Mouse (Mus musculus) myocyte (in vitro differentiated cells): ENCODE results near the gene Pknox2. TPM values are rescaled to one million over a fixed set of nuclear protein-coding genes. Genes with fewer than 3 reads are reported as not detected.

Source experiments
- H3K27me3 ChIP-seq: one replicate; pipeline ENCODE4 v1.6.1; 2011; ENCODE audit not compliant: control insufficient read depth, insufficient read depth, insufficient read length
- H3K36me3 ChIP-seq: one replicate; pipeline ENCODE4 v1.6.1; 2011; ENCODE audit not compliant: control insufficient read depth, insufficient read depth
- H3K4me2 ChIP-seq: one replicate; pipeline ENCODE4 v1.6.1; 2011; ENCODE audit warnings: low read depth, control low read depth
- H3K4me3 ChIP-seq: one replicate; pipeline ENCODE4 v1.5.1; 2011; ENCODE audit warnings: mild to moderate bottlenecking, control low read depth, moderate library complexity
- H3K79me2 ChIP-seq: one replicate; pipeline ENCODE4 v1.6.1; 2011; ENCODE audit not compliant: control insufficient read depth, insufficient read depth
- H3ac ChIP-seq: one replicate; pipeline ENCODE4 v1.6.1; 2011; ENCODE audit not compliant: control insufficient read depth, insufficient read length
- CEBPB ChIP-seq: IDR thresholded peaks from 2 replicates; pipeline ENCODE4 v1.6.1; 2011; ENCODE audit warnings: mild to moderate bottlenecking, moderate library complexity; ENCODE audit not compliant: poor library complexity, insufficient read depth, severe bottlenecking
- E2F4 ChIP-seq: IDR thresholded peaks from one replicate; pipeline ENCODE4 v1.6.1; 2011; ENCODE audit warnings: mild to moderate bottlenecking, control low read depth, moderate library complexity; ENCODE audit not compliant: insufficient read depth
- MAX ChIP-seq: IDR thresholded peaks from one replicate; pipeline ENCODE4 v1.6.1; 2011; ENCODE audit warnings: low read depth, mild to moderate bottlenecking, control low read depth
- MYOD1 ChIP-seq, 3 experiments: IDR thresholded peaks; one replicate each; pipeline ENCODE4 v1.6.1; 2011; ENCODE audit warnings: control low read depth in 2 of 3, low read depth in 2 of 3, mild to moderate bottlenecking in 2 of 3, moderate library complexity in 1 of 3; ENCODE audit not compliant: insufficient read length in 2 of 3, control insufficient read depth in 1 of 3
- MYOG ChIP-seq, 3 experiments: IDR thresholded peaks; one replicate each; pipeline ENCODE4 v1.6.1; 2011; ENCODE audit warnings: control low read depth in 2 of 3, low read depth in 2 of 3, mild to moderate bottlenecking in 2 of 3; ENCODE audit not compliant: insufficient read length in 2 of 3, control insufficient read depth in 1 of 3, insufficient read depth in 1 of 3
- POLR2A ChIP-seq: IDR thresholded peaks from one replicate; pipeline ENCODE4 v1.6.1; 2011; ENCODE audit warnings: low read depth, mild to moderate bottlenecking, control low read depth, moderate library complexity; ENCODE audit not compliant: insufficient read length
- POLR2AphosphoS2 ChIP-seq: IDR thresholded peaks from one replicate; pipeline ENCODE4 v1.6.1; 2011; ENCODE audit warnings: low read depth, control low read depth; ENCODE audit not compliant: insufficient read length
- REST ChIP-seq: IDR thresholded peaks from one replicate; pipeline ENCODE4 v1.6.1; 2011; ENCODE audit warnings: mild to moderate bottlenecking, control low read depth, moderate library complexity; ENCODE audit not compliant: insufficient read depth, insufficient read length
- SRF ChIP-seq: IDR thresholded peaks from one replicate; pipeline ENCODE4 v1.6.1; 2011; ENCODE audit warnings: low read depth; ENCODE audit not compliant: control insufficient read depth, insufficient read length
- TCF12 ChIP-seq: IDR thresholded peaks from one replicate; pipeline ENCODE4 v1.6.1; 2011; ENCODE audit warnings: mild to moderate bottlenecking, control low read depth; ENCODE audit not compliant: poor library complexity, insufficient read depth, severe bottlenecking
- TCF3 ChIP-seq: IDR thresholded peaks from one replicate; pipeline ENCODE4 v1.6.1; 2011; ENCODE audit warnings: low read depth, control low read depth; ENCODE audit not compliant: insufficient read length
- polyA plus RNA-seq: library from polyadenylated mRNA; unstranded; fragments of >200 nt; fragmentation: generic; extraction: Trizol; gene quantifications from one replicate; pipeline ENCODE4 v1.2.1, GENCODE M21; 2012; ENCODE audit warnings: missing spikeins

Pknox2 gene
- polyA plus RNA-seq, 1 experiment, result 20.4 TPM

DNA sequence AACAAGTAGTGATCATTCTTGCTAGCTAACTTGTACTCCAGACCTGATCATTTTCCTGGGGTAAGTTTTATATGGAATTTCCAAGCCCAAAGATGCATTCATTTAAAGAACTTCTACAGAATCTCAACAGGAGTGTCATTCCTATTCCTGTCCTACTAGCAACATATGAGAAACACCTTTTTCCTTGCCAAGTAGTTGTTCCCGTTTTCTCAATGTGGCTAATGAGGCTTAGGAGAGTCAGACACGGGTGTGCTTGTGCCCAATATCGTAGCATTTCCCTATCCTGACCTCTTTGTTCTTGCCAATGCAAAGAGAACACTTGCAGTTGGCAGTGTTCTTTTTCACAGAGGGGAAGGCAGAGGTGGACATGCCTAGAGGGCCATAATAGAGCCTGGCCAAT, 157.2 kb downstream of the Pknox2 start:
- H3ac ChIP-seq, result no peak overlapping the region
- no peaks in the 10 kb centered on the region for H3K36me3 ChIP-seq
- H3K27me3 ChIP-seq, result no peaks in the 10 kb centered on the region
- no peaks in the 10 kb centered on the region for H3K79me2 ChIP-seq
- no peak overlapping the region for H3K4me3 ChIP-seq
- no peak overlapping the region for H3K4me2 ChIP-seq
- TF ChIP-seq CEBPB, result no peak
- no peak for TF ChIP-seq TCF12
- no peak for TF ChIP-seq POLR2AphosphoS2
- no peak for TF ChIP-seq MYOG (IDR thresholded peaks at IDR 0.05; ENCODE audit: control insufficient read depth in 1 of 3, insufficient read depth in 1 of 3, insufficient read length in 2 of 3, low read depth in 2 of 3)
- TF ChIP-seq SRF, result no peak
- no peak for TF ChIP-seq MAX

DNA sequence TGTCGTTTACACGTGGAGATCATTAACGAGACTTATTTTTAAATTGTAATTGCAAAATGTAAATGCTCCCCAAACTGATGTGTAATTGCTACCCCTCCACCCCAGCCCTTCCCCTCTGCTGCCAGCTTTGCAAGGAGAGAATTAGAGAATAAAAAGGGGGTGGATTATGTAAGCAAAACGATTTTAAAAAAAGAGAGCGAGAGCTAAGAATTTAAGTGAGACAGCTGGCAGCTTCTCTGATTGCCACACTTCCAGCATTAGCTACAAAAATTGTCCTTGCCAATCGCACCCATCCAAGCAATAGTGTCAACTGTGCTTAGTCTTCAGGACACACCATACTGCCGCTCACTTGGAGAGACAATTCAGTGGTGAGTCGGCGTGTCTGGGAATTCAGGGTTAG, 162.0 kb downstream of the Pknox2 start:
- no peaks in the 10 kb centered on the region for H3K27me3 ChIP-seq
- H3K36me3 ChIP-seq, result no peaks in the 10 kb centered on the region
- no peaks in the 10 kb centered on the region for H3K79me2 ChIP-seq
- H3K4me2 ChIP-seq, result no peak overlapping the region
- H3ac ChIP-seq, result no peak overlapping the region
- TF ChIP-seq SRF (no peak), MYOD1 (IDR thresholded peaks at IDR 0.05; ENCODE audit: control insufficient read depth in 1 of 3, insufficient read length in 2 of 3, low read depth in 2 of 3) (no peak), REST (no peak), TCF12 (no peak), E2F4 (no peak), CEBPB (no peak), POLR2A (no peak), MAX (no peak)
- no peak overlapping the region for H3K4me3 ChIP-seq

DNA sequence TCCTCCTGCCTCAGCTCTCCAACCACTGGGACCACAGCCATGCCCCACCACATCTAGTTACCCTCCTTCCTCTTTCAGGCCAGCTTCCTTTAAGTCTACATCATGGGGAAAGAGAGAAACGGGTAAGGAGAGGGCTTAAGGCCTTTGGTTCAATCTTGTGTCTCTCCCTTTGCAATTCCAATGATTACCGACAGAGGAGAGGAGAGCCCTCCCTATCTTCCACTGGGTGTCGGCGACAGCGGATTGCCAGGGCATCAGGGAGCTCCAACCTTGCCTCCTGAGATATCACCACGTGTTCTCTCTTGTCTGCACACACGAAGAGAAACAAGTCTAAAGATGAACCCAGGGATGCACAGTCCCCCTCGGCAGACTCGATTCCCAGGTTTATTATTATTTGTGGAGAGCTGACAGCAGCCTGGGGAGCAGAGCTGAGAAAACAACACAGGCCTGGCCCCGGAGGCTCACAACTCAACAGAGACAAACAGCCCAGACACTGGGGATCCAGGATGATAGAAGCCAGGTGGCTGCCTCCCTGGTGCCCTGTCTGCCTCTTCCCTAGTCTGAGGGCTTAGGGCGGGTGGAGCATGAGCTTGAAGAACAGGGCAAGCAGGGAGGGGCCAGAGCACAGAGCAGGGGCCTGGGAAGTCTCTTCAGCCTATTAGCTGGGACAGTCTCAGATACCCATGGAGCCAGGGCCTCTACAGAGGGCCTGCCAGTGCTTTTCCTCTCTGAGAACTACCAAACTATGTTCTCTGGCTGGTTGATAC, 170.4 kb downstream of the Pknox2 start:
- Histone ChIP-seq H3K4me2 (no peak overlapping the region), H3ac (no peak overlapping the region), H3K36me3 (no peaks in the 10 kb centered on the region), H3K79me2 (no peaks in the 10 kb centered on the region), H3K4me3 (no peak overlapping the region), H3K27me3 (no peaks in the 10 kb centered on the region)
- TF ChIP-seq CEBPB (no peak), TCF3 (no peak), E2F4 (no peak)

DNA sequence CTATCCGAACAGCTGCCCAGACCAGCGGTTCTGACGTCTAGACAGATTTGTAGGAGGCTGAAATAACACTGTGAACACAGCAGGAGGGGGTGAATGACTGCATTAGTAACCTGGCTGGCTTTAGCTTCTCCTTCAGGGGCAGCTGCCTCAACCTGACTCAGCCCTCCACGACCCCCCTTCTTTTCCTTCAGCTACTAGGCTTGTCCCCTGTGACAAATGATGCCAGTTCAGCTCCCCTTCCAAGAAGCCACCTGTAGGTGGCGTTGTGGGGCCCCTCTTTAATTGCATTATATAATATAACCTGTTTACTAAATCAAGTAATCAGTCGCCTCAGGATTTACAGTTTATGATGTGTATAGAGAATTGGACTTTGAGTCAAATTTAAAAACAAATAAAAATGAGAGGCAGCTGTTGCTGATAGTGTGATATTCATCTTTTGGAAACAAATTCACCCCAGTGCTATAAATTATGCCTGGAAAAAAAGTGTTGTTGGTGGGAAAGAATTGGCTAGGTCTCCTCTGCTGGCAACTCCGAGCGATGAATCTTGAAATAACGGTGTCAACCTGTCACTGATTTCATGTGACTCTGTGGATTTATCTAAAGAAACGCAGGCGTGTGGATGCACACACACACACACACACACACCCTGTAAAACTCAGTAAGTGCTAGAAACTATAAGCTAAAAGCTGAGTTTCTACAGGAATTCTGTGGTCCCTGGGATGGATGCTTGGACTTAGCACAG, 173.6 kb downstream of the Pknox2 start:
- Histone ChIP-seq H3K4me2 (no peak overlapping the region), H3K4me3 (no peak overlapping the region), H3ac (no peak overlapping the region), H3K79me2 (no peaks in the 10 kb centered on the region), H3K36me3 (no peaks in the 10 kb centered on the region), H3K27me3 (no peaks in the 10 kb centered on the region)
- no peak for TF ChIP-seq TCF12
- no peak for TF ChIP-seq MAX
- TF ChIP-seq SRF, result no peak
- no peak for TF ChIP-seq REST
- peak in 1 of 3 experiments; percentile 14 for TF ChIP-seq MYOD1 (IDR thresholded peaks at IDR 0.05; ENCODE audit: control insufficient read depth in 1 of 3, insufficient read length in 2 of 3, low read depth in 2 of 3)

- no peak overlapping the region for H3K4me2 ChIP-seq
- no peak for TF ChIP-seq E2F4
- TF ChIP-seq MAX, result no peak
- TF ChIP-seq TCF3, result no peak
- TF ChIP-seq POLR2AphosphoS2, result no peak
- TF ChIP-seq POLR2A, result no peak
- no peaks in the 10 kb centered on the region for H3K27me3 ChIP-seq
- no peaks in the 10 kb centered on the region for H3K36me3 ChIP-seq
- no peak overlapping the region for H3K4me3 ChIP-seq
- H3K79me2 ChIP-seq, result no peaks in the 10 kb centered on the region
- no peak overlapping the region for H3ac ChIP-seq
These were observed 175.1 kb downstream of the Pknox2 start for GRCm38 (mm10) chr9:36972089-36972488.
